Mouse (Mus musculus): ENCODE data around the gene Becn1.

GRCm38 (mm10) chr11:101277381-101278222 is 24.5 kb downstream of the Becn1 start:
- TF ChIP-seq CTCF (IDR thresholded peaks at IDR 0.05) (no peak), POLR2A (IDR thresholded peaks at IDR 0.05; ENCODE audit: insufficient read depth, low read depth, low read length) (no peak), EP300 (IDR thresholded peaks at IDR 0.05; ENCODE audit: insufficient read depth, low read depth, low read length) (no peak)

Measured in heart, adult 2 months (tissue).